Mouse (Mus musculus) MEL (cell line): Measurements from ENCODE around the gene Mavs.

Experiments used
- CHD2 ChIP-seq: IDR thresholded peaks from 2 replicates; pipeline ENCODE4 v1.6.1; 2011; ENCODE audit warnings: low read length, improper control_type of control experiment
- CTCF ChIP-seq, 3 experiments: IDR thresholded peaks in 2 of 3; conservative IDR thresholded peaks in 1 of 3; 2 replicates each; pipeline ENCODE4 v1.5.1; 2011 to 2012; ENCODE audit warnings: low read length in 3 of 3, low read depth in 2 of 3, mild to moderate bottlenecking in 2 of 3, improper control_type of control experiment in 1 of 3, inconsistent platforms in 1 of 3, mixed read lengths in 1 of 3, moderate library complexity in 1 of 3; ENCODE audit not compliant: control insufficient read depth in 1 of 3, insufficient read depth in 1 of 3, poor library complexity in 1 of 3, severe bottlenecking in 1 of 3
- E2F4 ChIP-seq: IDR thresholded peaks from 2 replicates; pipeline ENCODE4 v1.6.1; 2011; ENCODE audit warnings: low read depth, low read length, improper control_type of control experiment, borderline replicate concordance
- EP300 ChIP-seq, 2 experiments: IDR thresholded peaks; 2 replicates each; pipeline ENCODE4 v1.6.1; 2011; ENCODE audit warnings: improper control_type of control experiment in 2 of 2, low read length in 2 of 2, low read depth in 1 of 2, mild to moderate bottlenecking in 1 of 2
- GATA1 ChIP-seq: IDR thresholded peaks from 2 replicates; pipeline ENCODE4 v1.6.1; 2011; ENCODE audit warnings: low read depth, low read length, improper control_type of control experiment
- HCFC1 ChIP-seq: IDR thresholded peaks from 2 replicates; pipeline ENCODE4 v1.6.1; 2012; ENCODE audit warnings: low read depth, mild to moderate bottlenecking, inconsistent platforms, low read length, improper control_type of control experiment, moderate library complexity
- KAT2A ChIP-seq: conservative IDR thresholded peaks from 2 replicates; pipeline ENCODE4 v1.6.1; 2012; ENCODE audit warnings: low read depth, low read length, improper control_type of control experiment, inconsistent platforms
- MYC ChIP-seq: IDR thresholded peaks from 2 replicates; pipeline ENCODE4 v1.6.1; 2011; ENCODE audit warnings: low read depth, mild to moderate bottlenecking, low read length, improper control_type of control experiment, moderate library complexity
- POLR2A ChIP-seq, 2 experiments: IDR thresholded peaks; 2 replicates each; pipeline ENCODE4 v1.6.1; 2011 to 2012; ENCODE audit warnings: low read length in 2 of 2, mild to moderate bottlenecking in 2 of 2, control low read depth in 1 of 2, improper control_type of control experiment in 1 of 2, low read depth in 1 of 2, moderate library complexity in 1 of 2; ENCODE audit not compliant: control insufficient read depth in 1 of 2, insufficient read depth in 1 of 2, poor library complexity in 1 of 2
- USF1 ChIP-seq: IDR thresholded peaks from 2 replicates; pipeline ENCODE4 v1.6.1; 2014; ENCODE audit warnings: low read depth, mild to moderate bottlenecking, inconsistent platforms, low read length, improper control_type of control experiment, moderate library complexity
- ZKSCAN1 ChIP-seq: IDR thresholded peaks from 2 replicates; pipeline ENCODE4 v1.6.1; 2012; ENCODE audit warnings: low read depth, mild to moderate bottlenecking, inconsistent platforms, low read length, improper control_type of control experiment, moderate library complexity

- TF ChIP-seq MYC: no peak
- no peak for TF ChIP-seq CHD2
- no peak for TF ChIP-seq EP300 (IDR thresholded peaks at IDR 0.05; ENCODE audit: low read depth in 1 of 2, low read length in 2 of 2)
- TF ChIP-seq CTCF (IDR thresholded peaks at IDR 0.05 in 2 of 3, conservative IDR thresholded peaks at IDR 0.05 in 1 of 3; ENCODE audit: control insufficient read depth in 1 of 3, insufficient read depth in 1 of 3, low read depth in 2 of 3, low read length in 3 of 3, poor library complexity in 1 of 3, severe bottlenecking in 1 of 3): no peak
- no peak for TF ChIP-seq USF1
- TF ChIP-seq HCFC1: no peak
- no peak for TF ChIP-seq ZKSCAN1
- no peak for TF ChIP-seq GATA1
- TF ChIP-seq E2F4: no peak
- TF ChIP-seq POLR2A (IDR thresholded peaks at IDR 0.05; ENCODE audit: control insufficient read depth in 1 of 2, insufficient read depth in 1 of 2, low read depth in 1 of 2, low read length in 2 of 2, poor library complexity in 1 of 2): no peak
- TF ChIP-seq KAT2A: no peak
Measured at GRCm38 (mm10) chr2:131203816-131204409, 29.9 kb upstream of the Mavs start.
